ENCODE assay signal across 10 mouse cellular contexts in genomic region chr2:4529254-4529729, GRCm38 (mm10).
A peak's percentile ranks its signal among the peaks of the same experiment; 100 is the strongest.
DNase-seq lines count a peak whose midpoint lies in the region; ATAC-seq and TF ChIP-seq lines count a peak whose summit lies in the region.
"Had no signal": no experiment of that assay in that cellular context is flagged by ENCODE, and none has a peak within 500 bp of the region (broad histone marks: within the 10 kb centered on the region; RNA-seq: fewer than 3 reads in every experiment).

No protein-coding gene starts in this region.

- H3K9me3 ChIP-seq in forebrain, embryonic 12.5 days: no peaks in the 10 kb centered on the region
- H3K9me3 ChIP-seq: liver, embryonic 12.5 days had no signal

- peak; percentile 38 for DNase-seq in left cerebral cortex, adult 11 months (ENCODE audit: low spot score)
- no peak for DNase-seq in left cerebral cortex, adult 2 months (ENCODE audit: extremely low spot score in 1 of 2, low spot score in 2 of 2)
- peak; percentile 37 to 42 for DNase-seq in left cerebral cortex, adult 9 months (ENCODE audit: low spot score in 2 of 2)
- DNase-seq in retina, embryonic 14.5 days (ENCODE audit: low spot score): peak; percentile 85
- no peak for DNase-seq in spleen, postnatal 4 days (ENCODE audit: low spot score in 2 of 2)
- DNase-seq in urinary bladder, adult 18-20 months (ENCODE audit: low spot score in 2 of 2): no peak
- no peak for DNase-seq in cerebellum, adult 9-11 months
- DNase-seq: adrenal gland, postnatal 10 days had no signal

- peaks cover 13% of the 10 kb centered on the region for H3K4me1 ChIP-seq in forebrain, embryonic 12.5 days
- H3K4me1 ChIP-seq: liver, embryonic 12.5 days had no signal

- H3K4me3 ChIP-seq in left cerebral cortex, adult 2 months: no peak overlapping the region
- no peak overlapping the region for H3K4me3 ChIP-seq in forebrain, embryonic 12.5 days (replicated peaks)
- H3K4me3 ChIP-seq: liver, embryonic 12.5 days had no signal

- no peak overlapping the region for H3K27ac ChIP-seq in left cerebral cortex, adult 2 months
- H3K27ac ChIP-seq in forebrain, embryonic 12.5 days: peak overlapping the region; percentile 61
- H3K27ac ChIP-seq: liver, embryonic 12.5 days had no signal

- no peak overlapping the region for H3K9ac ChIP-seq in forebrain, embryonic 12.5 days
- H3K9ac ChIP-seq: liver, embryonic 12.5 days had no signal

- 29% methylated on average over 9 of the region's 9 CpGs for WGBS in forebrain, embryonic 12.5 days

- TF ChIP-seq CTCF in left cerebral cortex, adult 2 months (IDR thresholded peaks at IDR 0.05): no peak

- H3K36me3 ChIP-seq in forebrain, embryonic 12.5 days (replicated peaks): peaks cover 26% of the 10 kb centered on the region
- H3K36me3 ChIP-seq: liver, embryonic 12.5 days had no signal

- H3K4me2 ChIP-seq in forebrain, embryonic 12.5 days: no peak overlapping the region
- H3K4me2 ChIP-seq: liver, embryonic 12.5 days had no signal

- intact Hi-C loops in left cerebral cortex, adult 2 months (cut with DNase I): no loop called here

- peak; percentile 85 for ATAC-seq in forebrain, embryonic 12.5 days (ENCODE audit: low FRiP score)
- ATAC-seq: liver, embryonic 12.5 days had no signal

- no peaks in the 10 kb centered on the region for H3K27me3 ChIP-seq in forebrain, embryonic 12.5 days
- H3K27me3 ChIP-seq: liver, embryonic 12.5 days had no signal

Comparison
In these comparisons a context has a peak if more than half of its experiments do, and no peak if none do; other contexts are left out.
1. DNase-seq: peak in left cerebral cortex, adult 11 months (single experiment), left cerebral cortex, adult 9 months (2 of 2) and retina, embryonic 14.5 days (single experiment); none in left cerebral cortex, adult 2 months (0 of 2), spleen, postnatal 4 days (0 of 2), urinary bladder, adult 18-20 months (0 of 2) and cerebellum, adult 9-11 months (single experiment).